Mouse (Mus musculus): Measurements from ENCODE around the gene Haus2.
A peak's percentile ranks its signal among the peaks of the same experiment; 100 is the strongest.

Gene Haus2

DNA sequence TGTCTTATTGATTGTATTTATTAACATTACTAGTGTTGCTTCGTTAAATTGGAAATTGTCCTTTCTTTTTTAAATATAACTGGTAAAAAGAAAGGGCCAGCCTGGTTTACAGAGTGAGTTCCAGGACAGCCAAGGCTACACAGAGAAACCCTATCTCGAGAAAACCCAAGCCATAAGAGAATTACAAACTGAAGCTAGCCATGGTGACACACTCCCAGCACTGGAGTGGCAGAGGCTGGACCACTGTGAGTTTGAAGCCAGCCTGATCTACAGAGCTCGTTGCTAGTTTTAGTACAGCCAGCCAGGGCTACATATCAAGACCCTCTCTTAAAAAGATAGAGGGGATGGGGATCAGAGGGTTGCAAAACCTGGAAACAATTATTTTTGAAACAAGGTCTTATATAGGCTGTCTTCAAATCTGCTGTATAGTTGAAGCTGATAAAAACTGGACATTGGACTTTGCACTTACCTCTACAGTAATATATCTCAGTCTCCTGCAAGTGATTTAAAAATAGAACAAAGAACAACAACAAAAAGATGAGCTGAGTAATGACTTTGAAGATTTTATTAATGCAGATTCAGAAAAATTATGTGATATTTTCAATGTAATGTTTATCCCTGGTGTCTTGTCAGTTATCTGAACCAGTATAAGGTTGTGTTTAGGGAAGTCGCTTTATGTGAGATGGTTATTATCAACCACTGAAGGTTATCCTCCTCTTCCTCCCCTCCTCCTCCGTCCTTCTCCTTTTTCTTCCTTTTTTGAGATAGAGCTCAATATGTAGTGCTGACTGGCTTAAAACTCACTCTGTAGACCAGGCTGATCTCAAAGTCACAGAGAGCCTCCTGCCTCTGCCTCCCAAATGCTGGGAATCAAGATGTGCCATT is 7.3 kb downstream of the Haus2 start:
- no peak for DNase-seq (ENCODE audit: low spot score)

DNA sequence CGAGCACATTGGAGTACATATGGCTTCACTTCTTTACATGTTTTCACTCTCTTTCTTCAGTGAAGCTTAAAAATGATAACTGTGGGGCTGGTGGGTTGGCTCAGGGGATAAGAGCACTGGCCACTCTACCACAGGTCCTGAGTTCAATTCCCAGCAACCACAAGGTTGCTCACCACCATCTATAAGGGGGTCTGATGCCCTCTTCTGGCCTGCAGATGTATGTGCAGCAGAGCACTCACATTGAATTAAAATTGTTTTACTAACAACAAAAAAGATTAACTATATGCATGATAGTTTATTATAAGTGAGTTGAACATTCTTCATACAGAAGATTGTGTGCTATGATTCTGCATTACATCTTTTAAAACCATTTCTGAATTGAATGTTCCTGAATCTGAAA is 10.4 kb downstream of the Haus2 start:
- no peak for DNase-seq (ENCODE audit: low spot score)

DNA sequence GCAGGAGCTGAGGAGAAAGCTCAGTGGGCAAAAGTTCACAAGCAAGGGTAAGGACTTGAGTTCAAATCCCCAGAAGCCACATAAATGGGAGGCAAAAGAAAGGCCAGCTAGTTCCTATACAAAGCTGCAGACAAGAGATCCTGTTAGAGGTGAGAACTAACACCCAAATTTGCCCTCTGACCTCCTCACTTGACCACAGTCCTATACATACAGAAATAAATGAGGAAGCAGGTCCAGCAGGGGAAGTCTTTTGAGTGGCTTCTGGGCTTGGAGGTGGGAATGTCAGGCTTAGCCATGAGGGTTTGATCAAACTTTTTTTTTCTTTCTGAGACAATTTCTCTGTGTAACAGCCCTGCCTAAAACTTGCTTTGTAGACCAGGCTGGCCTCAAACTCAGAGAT is 13.7 kb downstream of the Haus2 start:
- DNase-seq (ENCODE audit: low spot score), result no peak

DNA sequence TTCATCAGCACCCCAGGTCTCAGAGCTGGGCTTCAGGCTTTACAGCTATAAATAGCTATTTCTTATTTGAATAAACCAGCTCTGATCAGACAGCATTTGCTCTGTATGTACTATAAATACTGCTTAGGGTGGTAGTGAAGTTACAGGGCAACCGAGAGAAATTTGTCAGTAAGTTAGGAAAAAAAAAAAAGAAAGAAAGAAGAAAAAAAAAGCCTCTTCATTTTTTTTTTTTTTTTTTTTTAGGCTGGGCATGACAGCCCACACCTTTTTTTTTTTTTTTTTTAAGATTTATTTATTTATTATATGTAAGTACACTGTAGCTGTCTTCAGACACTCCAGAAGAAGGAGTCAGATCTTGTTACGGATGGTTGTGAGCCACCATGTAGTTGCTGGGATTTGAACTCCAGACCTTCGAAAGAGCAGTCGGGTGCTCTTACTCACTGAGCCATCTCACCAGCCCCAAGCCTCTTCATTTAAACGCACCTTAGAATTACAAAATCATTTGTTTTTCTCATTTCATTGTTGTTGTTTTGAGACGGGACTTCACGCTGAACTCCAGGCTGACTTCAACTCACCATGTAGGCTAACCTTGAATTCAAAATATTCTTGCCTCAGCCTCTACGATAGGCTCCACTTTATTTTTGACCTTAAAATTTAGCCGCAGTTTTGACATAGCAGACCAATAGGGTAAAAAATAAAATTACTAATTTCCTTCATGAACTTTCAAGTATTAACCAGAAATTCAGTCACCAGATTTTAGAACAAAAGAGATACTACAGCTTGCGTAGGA is 19.1 kb downstream of the Haus2 start:
- no peak for DNase-seq (ENCODE audit: low spot score)

DNA sequence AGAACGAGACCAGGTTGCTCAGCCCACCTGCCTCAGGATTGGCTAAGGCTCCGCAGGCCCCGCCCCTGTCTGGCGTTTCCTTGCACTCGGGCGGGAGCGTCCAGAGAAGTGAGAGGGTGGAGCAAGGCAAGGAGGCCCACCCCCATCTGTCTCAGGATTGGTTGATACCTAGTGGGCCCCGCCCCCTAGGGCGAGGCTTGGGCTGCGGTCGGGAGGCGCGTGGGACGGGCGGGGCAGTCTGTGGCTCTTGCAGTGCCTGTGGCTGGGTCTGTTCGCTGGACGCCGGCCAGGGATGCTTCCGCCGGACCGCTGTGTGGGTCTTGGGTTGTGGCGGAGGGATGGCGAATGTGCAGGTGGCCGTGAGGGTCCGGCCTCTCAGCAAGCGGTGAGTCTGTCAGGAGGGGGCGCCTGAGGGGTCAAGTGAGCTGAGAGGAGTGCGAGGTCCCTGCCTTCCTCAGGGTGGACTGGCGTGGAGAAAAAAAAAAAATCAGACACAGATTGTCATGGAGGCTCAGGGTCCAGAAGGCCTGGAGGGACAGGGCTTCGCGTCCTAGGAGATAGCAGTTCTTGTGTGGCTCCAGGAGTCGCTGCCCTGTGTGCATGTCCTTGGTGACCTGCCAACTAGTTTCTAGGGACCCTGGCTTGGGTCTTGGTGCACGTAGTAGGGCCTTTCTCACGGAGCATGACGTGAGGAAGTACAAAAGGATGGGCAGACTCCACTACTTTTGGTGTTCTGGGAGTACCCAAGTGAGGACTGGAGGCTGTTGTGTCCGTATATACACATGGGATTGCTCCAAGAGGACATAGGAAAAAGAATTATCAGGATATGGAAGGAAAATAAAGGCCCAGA is 19.9 kb downstream of the Haus2 start, which contains the start of gene Stard9:
Stard9 (plus strand) TSS at position 236 of the 850 bp plus-strand sequence.
- DNase-seq (ENCODE audit: low spot score), result peak; percentile 99

DNA sequence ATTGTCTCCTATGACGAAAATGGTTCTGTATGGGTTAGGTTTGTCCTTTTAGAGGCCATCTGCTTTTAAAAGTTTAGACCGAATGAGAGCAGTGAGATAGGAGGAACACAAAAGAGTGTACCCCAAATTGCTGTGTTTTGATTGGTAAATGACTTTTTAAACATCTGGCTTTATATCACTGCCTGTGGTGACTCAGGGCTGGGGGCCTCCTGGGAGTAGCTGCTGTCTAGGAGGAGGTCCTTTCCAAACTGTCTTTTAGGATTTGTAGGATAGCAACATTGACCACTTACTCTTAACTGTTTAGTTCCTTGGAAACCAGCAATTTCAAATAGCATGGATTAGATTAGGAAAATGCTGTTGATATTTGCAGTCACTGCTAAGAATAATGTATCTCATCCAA is 21.1 kb downstream of the Haus2 start:
- DNase-seq (ENCODE audit: low spot score), result no peak

DNA sequence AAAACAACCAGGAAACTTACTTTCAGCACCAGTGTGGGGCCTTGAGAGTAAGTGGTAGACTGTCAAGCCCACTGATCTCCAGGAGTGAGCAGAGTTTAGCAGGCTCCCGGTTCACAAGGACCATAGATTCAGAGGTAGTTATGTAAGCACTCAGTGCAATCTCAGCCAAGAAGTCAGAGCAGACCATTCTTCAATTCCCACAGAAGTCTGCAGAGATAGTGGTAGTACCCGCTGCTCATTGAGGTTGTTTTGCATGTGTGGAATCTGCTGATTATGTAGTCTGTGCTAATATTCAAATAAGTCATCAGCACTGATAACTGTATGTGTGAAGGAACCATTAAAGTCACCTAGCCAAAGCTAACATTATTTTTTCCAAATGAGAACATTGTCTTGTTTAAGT is 21.5 kb downstream of the Haus2 start:
- DNase-seq (ENCODE audit: low spot score), result no peak

DNA sequence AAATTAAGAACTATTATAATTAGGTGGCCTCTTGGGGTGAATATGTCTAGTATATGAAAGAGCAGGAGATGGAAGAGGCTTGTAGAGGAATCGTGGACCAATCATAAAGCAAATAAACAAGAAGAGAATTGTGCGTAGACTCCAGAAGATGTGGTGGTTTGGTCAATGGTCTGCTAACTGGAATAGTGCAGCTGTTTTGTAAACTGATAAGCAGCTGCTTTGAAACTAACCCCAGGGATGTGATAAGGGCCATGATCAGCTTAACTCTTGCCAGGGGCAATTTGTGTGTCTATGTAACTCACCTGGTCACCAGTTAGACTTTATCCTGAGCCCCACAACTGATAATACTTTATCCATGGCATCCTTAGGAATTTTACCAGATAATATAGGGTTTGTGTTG is 22.3 kb downstream of the Haus2 start:
- DNase-seq (ENCODE audit: low spot score), result no peak

DNA sequence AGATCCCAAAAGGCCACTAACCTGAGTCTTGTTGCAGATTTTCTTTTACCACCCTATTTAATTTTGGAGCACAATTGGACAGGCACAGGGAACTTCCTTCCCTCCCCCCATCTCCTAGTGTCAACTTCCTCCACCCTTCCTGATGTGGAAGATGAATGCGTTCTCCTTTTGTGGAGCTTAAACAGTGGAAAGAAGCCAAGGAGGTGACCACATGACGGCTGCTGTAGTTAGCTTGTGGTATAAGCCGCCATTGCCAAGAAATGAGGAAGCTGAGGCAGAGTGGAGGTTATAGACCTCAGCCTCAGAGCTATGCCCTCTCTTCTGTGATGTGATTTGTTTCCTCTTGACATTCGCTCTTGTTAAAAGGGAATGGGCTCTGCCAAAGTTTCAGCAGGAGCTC is 22.8 kb downstream of the Haus2 start:
- peak; percentile 85 for DNase-seq (ENCODE audit: low spot score)

DNA sequence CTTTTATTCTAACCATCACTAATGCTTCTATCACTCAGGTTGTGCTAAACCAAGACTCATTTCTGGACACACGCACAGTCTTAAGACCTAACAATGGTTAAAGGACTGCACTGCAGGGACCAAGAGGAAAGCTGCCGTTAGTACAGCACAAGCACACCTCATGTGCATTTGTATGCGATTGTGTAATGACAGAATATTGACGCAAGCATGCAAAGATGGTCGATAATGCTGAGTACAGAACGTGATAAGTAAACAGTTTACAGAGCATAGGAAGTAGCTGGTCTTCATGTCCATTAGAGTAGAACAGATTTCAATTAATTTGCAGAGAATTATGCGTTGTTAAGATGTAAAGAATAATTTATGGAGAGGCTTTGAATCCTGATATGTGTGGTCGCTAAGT is 31.7 kb downstream of the Haus2 start:
- no peak for DNase-seq (ENCODE audit: low spot score)

DNA sequence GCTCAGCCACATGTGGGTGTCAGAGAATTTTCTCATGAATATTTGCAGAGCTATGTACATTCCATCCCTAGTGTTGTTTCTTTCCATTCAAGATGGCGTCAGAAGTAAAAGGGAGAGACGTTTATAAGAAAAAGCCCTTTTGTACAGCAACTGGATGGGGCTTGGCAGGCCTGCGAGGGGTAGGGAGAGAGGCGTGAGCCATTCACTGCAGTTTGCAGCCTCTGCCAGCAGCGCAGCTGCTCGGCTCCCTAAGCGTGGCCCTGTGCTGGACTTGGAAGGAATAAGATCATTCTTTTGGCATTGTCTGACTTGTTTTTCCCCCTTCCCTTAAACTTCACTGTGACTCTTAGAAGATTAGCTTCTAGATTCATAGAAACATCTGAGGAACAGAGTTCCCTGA is 34.7 kb downstream of the Haus2 start:
- DNase-seq (ENCODE audit: low spot score), result peak; percentile 51

DNA sequence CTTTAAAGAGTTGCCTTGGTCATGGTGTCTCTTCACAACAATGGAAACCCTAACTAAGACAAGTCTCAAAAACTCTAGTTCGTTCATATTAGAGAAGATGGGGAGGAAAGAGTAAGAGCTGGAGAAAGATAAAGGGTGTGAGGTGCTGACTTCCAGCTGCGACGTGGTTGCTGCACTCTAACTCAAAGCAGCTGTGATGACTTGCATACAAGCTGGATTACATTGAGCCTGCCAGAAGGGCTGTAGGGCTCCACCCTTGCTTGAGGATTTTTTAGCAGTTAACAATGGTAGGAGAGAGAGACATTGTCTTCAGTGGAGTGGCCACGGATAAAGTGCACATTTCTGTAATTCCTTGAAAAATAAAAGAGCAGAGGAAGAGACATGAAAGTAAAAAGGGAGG is 37.6 kb downstream of the Haus2 start:
- DNase-seq (ENCODE audit: low spot score), result peak; percentile 64

DNA sequence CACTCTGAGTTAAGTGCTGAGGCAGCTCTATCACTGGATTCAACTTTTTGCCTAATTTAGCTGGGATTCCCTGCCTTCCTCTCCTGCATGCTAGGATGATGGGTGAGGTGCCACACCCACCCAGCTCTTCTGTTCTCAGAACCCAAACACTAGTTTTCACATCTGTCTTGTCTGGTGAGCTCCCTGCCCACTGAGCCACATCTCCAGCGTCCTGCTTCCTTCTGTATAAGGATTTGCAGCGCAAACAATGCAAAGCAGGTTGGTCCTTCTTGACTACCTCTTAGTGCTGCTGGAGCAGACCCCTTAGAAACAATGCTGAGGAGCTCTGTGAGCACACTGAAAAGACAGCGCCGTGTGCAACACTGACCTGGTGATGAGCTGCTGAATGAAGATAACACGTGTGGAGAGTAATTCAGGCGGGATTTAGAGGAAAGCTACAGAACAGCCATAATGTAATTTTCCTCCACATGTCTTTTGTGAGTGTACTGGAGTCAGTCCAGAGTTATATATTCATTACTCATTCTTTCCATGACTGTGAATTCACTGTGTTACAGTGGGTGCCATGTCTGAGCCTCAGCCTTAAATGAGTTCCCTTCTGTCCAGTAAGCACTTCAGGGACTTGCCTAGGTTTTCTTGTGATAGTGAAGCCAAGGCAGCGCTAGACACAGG is 43.2 kb downstream of the Haus2 start:
- no peak for DNase-seq (ENCODE audit: low spot score)

DNA sequence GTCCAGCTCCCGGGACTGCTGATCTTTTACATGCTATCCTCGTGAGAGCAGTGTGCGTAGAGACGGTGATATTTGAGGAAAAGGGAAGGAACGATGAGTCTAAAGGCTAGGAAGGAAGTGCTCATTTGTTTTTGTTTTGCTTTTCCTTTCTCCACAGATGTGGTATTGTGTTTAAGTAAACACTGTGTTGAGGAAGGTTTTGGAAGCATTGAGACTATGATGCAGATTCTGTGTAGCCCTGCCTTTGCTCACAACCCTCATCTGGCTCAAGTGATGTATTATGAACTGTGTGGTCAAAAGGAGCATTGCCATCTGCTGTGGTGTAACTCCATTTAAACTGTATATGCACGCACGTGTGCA is 43.7 kb downstream of the Haus2 start:
- DNase-seq (ENCODE audit: low spot score), result no peak

DNA sequence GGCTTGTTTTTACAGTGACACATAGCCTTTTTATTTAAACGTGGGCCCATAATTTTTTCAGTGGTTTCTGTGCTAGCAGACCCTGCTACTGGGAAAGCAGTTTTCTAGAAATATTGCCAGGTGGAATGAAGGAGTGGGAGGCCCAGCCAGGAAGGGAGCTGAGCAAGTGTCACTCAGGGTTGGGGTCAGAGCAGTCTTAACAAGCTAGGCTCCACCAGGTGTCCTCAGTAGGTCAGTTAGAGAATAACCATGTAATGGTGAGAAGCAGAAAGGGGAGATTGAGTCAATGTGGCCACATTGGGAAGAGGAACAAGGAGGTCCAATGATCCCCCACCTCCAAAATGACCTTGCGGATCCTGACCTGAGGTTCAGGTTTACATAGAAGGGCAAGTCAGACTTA is 45.5 kb downstream of the Haus2 start:
- DNase-seq (ENCODE audit: low spot score), result no peak

DNA sequence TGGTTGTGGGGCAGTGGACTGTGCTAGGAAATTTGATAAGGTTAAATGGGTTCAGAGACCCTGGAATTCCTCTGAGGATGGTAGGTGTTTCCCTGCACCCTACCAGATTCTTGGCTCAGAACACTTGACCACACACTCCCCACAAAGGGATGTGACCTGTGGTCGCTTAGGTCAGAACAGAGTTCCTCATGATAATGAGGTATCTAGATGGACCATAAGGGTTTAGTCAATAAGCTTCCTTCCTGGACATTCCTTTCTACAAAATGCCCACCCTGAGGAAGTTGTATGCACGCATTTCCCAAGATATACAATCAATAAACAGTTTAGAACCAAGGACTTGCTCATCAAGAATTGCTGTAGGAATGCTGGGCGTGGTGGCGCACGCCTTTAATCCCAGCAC is 46.7 kb downstream of the Haus2 start:
- no peak for DNase-seq (ENCODE audit: low spot score)

DNA sequence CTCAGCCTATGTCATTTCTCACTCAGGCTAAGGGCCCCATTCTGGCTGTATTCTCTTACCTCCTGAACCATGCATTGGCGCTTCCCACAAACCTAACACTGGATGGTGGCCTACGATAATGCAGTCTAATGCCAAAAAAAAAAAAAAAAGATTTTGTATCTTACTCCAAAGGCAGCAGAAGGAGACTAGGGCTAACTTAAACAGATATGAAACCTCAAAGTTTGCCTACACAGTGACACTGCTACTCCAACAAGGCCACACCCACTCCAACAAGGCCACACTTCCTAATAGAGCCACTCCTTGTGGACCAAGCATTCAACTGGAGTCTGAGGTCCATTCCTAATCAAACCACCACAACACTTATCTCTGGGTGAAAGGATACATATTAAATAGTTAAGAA is 47.5 kb downstream of the Haus2 start:
- DNase-seq (ENCODE audit: low spot score), result no peak

DNA sequence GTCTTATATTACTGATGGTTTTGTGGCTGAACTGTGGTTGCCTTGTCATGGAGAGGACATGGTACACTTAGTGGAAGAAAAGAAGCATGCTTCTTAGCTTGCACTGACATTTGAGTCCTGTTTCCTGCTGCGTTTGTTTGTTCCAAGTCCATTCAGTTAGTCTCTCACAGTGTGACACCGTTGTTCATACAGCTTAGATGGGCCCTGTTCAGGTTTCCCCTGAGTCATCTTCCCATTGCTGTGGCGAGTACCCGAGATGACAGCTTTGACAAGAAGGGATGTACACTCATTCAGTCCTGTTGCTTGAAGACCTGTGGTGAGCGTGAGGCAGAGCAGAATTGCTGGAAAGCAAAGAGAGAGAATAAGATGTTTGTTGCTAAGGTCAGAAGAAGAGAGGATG is 49.3 kb downstream of the Haus2 start:
- no peak for DNase-seq (ENCODE audit: low spot score)

DNA sequence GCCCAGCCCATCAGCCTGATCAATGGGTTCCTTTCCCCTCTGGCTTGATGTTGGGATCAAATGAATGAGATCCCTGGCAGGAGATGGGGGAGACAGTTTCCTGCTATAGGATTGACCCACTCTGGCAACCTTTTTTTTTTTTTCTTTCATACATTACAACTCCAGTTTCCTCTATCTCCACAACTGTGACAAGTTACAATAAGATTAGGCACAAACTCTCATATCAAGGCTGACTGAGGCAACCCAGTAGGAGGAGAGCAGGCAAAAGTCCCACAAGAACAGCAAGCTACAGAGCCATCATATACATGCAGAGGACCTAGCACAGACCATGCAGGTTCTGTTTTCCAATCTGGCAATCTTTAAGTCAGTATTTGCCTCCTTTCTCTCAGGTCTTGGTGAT is 50.1 kb downstream of the Haus2 start:
- no peak for DNase-seq (ENCODE audit: low spot score)

DNA sequence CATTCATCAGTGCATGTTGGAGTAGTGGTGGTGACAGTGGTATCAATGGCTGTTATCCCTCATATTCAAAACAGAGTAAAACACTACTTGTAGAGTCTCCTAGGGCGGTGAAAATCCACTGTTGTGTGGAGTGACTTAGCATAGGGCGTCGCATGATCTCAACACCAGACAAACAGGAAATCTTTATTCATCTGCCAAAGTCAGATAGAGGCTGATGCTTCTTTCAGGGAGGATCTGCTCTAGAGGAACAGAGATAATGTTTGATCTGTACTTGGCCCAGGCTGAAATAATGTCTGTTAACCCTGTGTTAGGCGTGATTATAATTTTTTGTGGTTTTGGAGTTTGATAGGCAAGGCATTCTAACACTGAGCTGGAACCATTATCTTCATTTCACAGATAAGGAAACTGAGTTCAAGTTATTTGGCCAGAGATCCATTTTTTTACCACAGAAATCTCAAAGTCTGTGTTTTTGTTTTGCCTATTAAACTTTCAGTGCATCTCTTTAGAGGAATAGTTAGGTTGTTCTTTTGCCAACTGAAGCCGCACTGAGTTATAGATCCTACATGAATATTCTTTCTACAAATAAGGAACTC is 51.4 kb downstream of the Haus2 start:
- DNase-seq (ENCODE audit: low spot score), result peak; percentile 45

DNA sequence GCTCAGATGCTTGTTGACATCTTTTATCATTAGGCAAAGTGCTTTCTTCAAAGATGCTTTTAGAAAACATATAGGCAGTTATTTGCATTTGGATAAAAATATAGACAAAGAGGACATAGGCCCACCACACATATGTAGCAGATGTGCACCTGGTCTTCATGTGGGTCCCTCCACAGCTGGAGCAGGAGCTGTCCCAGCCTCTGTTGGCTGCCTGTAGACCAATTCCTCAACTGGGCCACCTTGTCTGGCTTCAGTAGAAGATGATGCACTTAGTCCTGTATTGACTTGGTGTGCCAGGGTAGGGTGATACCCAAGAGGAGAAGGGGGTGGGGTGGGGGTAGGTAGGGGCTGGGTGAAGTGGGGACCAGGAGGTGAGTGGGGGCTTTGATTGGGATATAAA is 53.6 kb downstream of the Haus2 start:
- DNase-seq (ENCODE audit: low spot score), result no peak

Data from lung, postnatal 25 days (tissue).